Mouse (Mus musculus) small intestine, adult 2 months (tissue): ENCODE data around the gene Slc38a10.

Experiments used
- CTCF ChIP-seq: fragments of 200-500 bp; IDR thresholded peaks from 2 replicates; pipeline ENCODE4 v1.5.1; 2012; ENCODE audit warnings: low read depth, mild to moderate bottlenecking, control low read depth, inconsistent platforms, low read length, moderate library complexity, mixed read lengths; ENCODE audit not compliant: insufficient replicate concordance, insufficient read length; ENCODE audit errors: extremely low read depth
- POLR2A ChIP-seq: fragments of 200-500 bp; IDR thresholded peaks from 2 replicates; pipeline ENCODE4 v1.6.1; 2012; ENCODE audit warnings: low read depth, mild to moderate bottlenecking, control low read depth, inconsistent platforms, low read length, moderate library complexity

DNA sequence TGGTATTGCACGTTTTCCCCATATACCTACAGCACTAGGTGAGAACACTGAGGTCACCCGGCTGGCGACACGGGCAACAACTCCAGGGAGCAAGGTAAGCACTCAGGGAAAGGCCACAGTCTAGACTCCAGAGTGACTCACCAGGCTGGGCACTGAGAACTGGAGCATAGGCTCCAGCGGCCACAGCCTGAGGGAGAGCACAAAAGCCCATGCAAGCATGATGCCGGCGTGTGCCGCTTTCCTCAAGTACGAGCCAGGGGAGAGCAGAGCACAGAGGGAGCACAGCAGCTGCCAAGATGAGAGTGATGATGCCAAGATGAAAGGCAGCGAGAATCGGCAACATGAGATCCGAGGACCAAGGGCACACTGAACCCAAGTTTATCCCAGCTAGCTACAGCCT, 29.0 kb downstream of the Slc38a10 start:
- no peak for TF ChIP-seq CTCF
- TF ChIP-seq POLR2A: no peak
